26 mouse cellular contexts compared by ENCODE assay signal in genomic region chr2:97339627-97340026, GRCm38 (mm10).
"Had no signal": no experiment of that assay in that cellular context is flagged by ENCODE, and none has a peak within 500 bp of the region (broad histone marks: within the 10 kb centered on the region; RNA-seq: fewer than 3 reads in every experiment).

No protein-coding gene starts in this region.

- H3K4me1 ChIP-seq: heart, embryonic 13.5 days; heart, embryonic 15.5 days; hindbrain, embryonic 13.5 days; hindbrain, embryonic 15.5 days; limb, embryonic 10.5 days; limb, embryonic 12.5 days; liver, embryonic 13.5 days; liver, embryonic 15.5 days had no signal

- H3K4me2 ChIP-seq: heart, embryonic 11.5 days; heart, embryonic 13.5 days; heart, embryonic 15.5 days; hindbrain, embryonic 13.5 days; hindbrain, embryonic 15.5 days; limb, embryonic 12.5 days; liver, embryonic 11.5 days; liver, embryonic 13.5 days; liver, embryonic 15.5 days had no signal

- ATAC-seq: hindbrain, postnatal 0 days; intestine, embryonic 16.5 days had no signal

- H3K36me3 ChIP-seq: heart, embryonic 13.5 days; heart, embryonic 15.5 days; hindbrain, embryonic 13.5 days; hindbrain, embryonic 15.5 days; limb, embryonic 10.5 days; limb, embryonic 12.5 days; liver, embryonic 13.5 days; liver, embryonic 15.5 days had no signal

- DNase-seq: gastrocnemius, postnatal 14 days; gastrocnemius, postnatal 36 days; heart, adult 11 months; heart, adult 2 months; heart, postnatal 14 days; heart, postnatal 36 days; kidney, adult 11 months; kidney, adult 8-10 months; kidney, postnatal 10 days; kidney, postnatal 25 days; kidney, postnatal 4 days; liver; liver, embryonic 13.5 days had no signal

- H3K27me3 ChIP-seq: heart, embryonic 13.5 days; heart, embryonic 15.5 days; hindbrain, embryonic 13.5 days; hindbrain, embryonic 15.5 days; limb, embryonic 12.5 days; liver, embryonic 13.5 days; liver, embryonic 15.5 days had no signal

- H3K27ac ChIP-seq: heart, adult 2 months; heart, embryonic 13.5 days; heart, embryonic 15.5 days; hindbrain, embryonic 13.5 days; hindbrain, embryonic 15.5 days; hindbrain, postnatal 0 days; layer of hippocampus, adult 2 months; left cerebral cortex, adult 2 months; limb, embryonic 10.5 days; limb, embryonic 12.5 days; liver, embryonic 13.5 days; liver, embryonic 15.5 days had no signal

- H3K4me3 ChIP-seq: heart, adult 2 months; heart, embryonic 13.5 days; heart, embryonic 15.5 days; hindbrain, embryonic 13.5 days; hindbrain, embryonic 15.5 days; layer of hippocampus, adult 2 months; left cerebral cortex, adult 2 months; limb, embryonic 10.5 days; limb, embryonic 12.5 days; liver, embryonic 13.5 days; liver, embryonic 15.5 days had no signal

- H3K9ac ChIP-seq: heart, embryonic 13.5 days; heart, embryonic 15.5 days; hindbrain, embryonic 13.5 days; hindbrain, embryonic 15.5 days; limb, embryonic 12.5 days; liver, embryonic 13.5 days; liver, embryonic 15.5 days had no signal

- H3K9me3 ChIP-seq: heart, embryonic 13.5 days; heart, embryonic 15.5 days; hindbrain, embryonic 13.5 days; hindbrain, embryonic 15.5 days; limb, embryonic 10.5 days; limb, embryonic 12.5 days; liver, embryonic 13.5 days; liver, embryonic 15.5 days had no signal
